Mouse (Mus musculus) cerebellum, adult 11-12 months (tissue): ENCODE measurements at regions not wholly inside any gene's neighbourhood (a gene's known extent, or its start where the extent isn't known, plus 50 kb on each side); places are given as distances from the start of the nearest gene placed in this dataset.

ENCODE experiments used
- DNase-seq: peaks from one replicate; pipeline ENCODE4 v3.0.0; 2022

DNA sequence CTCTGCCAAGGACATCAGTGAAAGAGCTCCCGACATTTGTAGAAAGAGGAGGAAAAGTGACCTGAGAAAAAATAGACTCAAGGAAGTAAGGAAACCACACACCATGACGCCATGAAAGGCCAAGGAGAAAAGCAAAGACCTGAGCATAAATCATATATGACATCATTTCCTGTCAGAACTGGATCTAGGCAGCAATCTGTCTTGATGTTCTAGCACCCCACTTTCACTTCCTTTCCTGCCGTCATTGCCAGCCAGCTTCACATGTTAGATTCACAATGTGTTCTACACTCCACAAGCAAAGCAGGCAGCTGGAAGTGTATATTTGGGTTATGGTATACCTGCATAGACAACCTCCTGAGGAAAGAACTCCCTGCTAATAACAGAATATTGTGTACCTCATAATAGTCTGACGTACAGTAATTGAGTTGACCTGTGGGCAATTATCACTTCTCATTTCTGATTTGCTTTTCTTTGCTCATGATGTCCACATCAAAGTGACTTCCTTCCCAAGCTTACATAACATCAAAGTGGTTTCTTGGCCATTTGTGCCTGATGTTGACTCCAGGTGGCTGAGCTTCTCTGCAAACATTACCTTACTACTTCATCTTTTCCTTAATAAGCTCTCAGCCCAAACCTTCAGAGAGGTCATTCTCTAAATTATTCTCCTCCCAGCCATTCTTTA, 633.6 kb upstream of the Adgrl2 start:
- no peak for DNase-seq

DNA sequence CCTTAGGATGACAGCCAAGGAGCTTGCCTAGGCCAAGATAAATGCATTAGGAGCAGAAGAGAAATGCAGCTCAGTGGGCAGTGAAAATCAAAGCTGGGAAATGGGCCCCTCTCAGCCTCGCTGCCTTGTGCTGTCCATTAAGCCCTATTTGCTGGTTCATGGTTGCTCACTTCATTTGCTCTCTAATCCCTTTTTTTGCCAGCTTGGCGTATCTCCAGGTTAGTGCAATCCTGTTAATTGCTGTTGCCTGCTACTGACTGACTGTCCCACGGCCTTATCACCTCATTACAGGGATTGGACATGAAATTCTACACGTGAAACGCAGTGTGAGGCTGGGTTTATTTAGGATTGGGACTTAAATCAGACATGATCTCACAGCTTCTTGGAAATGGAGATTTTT, 613.5 kb upstream of the Adgrl2 start:
- no peak for DNase-seq

DNA sequence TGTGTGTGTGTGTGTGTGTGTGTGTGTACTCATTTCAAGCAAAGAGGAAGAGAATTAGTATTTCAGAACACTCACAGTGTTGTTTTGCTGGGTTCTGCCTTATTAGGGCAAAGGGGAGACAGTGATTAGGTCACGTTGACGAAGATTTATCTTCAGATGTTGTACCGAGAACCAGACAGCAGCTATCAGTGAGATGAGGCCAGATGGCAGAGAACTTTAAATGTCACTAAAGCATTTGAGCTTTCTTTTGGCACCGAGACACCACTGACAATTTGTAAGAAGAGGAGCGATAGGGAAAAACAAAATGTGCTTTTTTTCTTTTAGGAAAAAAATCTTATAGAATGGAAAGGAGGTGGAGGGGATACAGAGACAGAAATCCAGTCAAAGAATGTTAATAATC, 610.9 kb upstream of the Adgrl2 start:
- DNase-seq: no peak

DNA sequence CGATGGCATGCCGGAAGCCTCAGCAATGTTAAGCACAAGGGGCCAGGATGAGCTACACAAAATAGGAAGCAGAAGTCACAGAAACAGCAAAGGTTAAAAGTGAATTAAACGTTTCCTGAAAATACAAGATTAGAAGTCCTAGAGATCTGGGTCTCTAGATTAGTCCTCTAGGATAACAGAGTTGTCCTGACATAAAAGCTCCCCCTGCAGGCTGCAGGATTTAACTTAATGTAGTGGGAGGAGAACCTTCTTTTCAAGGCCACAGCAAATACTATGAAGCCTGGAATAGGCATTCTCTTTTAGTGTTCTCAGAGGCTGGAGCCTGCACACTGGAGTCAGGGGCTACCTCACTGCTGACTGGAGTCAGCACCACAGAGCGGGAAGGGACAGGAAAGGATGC, 604.1 kb upstream of the Adgrl2 start:
- no peak for DNase-seq

DNA sequence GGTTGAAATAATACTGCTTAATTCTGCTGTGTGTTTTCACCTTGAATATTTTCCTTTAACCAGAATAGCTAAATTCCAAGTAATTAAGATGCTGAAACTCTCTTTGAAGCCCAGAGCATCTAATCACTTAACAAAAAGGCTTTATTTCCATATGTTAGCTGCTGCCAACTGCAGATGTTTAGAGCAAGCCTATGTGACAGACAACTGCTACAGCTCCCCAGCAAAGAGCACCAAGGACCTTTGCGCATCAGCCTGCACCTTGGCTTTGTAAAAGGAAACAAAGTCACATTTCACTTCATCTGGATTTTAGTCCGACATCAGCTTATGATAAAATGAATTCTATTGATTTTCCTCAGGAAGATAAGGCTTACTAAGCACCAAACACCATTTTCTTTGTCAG, 595.4 kb upstream of the Adgrl2 start:
- no peak for DNase-seq

DNA sequence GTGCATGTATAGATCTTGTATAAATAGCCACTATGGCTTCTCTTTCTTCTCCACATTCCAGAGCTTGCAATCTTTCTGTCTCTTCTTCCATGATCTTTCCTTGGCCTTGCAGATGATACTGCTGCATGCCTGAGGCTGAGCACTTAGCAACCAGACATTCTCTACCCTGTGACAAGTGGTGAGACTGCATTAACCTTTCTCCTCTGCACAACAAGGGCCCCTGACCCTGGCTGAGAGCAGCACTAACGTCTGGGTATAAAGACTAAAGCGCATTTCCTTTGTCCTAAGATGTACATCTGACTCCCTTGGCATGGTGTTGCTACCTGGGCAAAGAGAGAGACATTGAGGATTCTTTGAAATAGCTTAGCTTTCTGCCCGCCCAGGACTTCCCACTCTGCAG, 590.8 kb upstream of the Adgrl2 start:
- DNase-seq: no peak

DNA sequence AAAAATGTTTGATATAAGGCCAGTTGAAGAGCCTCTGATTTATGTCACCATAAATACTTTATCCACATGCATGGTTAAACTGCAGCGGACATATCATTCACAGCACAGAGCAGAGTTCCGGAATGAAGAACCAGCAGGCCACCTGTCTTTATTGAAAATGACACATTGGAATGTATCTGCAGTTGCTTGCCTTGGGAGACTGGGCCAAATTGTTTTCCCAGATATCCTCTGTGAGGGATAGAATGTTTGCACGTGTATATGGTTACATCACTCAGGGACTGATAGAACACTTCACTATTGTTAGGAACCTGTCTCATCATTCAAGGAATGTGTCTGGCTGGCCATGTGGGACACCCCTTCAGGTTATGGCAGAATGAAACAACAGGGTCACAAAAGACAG, 585.3 kb upstream of the Adgrl2 start:
- DNase-seq: no peak

DNA sequence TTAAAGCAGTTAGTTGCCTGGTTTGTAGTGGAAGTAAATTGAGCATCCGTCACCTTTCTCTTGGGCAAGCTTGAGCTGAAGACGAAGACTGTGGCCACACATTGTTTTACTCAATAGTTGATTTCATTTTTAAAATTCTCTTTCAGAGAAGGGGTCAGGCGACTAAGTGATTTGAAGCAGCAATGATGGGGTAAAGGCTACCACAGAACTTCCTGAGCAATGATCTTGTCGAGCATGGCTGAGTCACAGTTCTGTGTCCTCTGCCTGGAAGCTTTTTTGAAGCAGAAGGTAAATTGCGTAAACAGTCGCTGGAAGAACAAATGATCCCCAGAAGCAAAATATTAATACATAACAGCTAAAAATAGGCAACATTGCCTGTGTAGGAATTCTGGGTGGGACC, 576.5 kb upstream of the Adgrl2 start:
- no peak for DNase-seq

DNA sequence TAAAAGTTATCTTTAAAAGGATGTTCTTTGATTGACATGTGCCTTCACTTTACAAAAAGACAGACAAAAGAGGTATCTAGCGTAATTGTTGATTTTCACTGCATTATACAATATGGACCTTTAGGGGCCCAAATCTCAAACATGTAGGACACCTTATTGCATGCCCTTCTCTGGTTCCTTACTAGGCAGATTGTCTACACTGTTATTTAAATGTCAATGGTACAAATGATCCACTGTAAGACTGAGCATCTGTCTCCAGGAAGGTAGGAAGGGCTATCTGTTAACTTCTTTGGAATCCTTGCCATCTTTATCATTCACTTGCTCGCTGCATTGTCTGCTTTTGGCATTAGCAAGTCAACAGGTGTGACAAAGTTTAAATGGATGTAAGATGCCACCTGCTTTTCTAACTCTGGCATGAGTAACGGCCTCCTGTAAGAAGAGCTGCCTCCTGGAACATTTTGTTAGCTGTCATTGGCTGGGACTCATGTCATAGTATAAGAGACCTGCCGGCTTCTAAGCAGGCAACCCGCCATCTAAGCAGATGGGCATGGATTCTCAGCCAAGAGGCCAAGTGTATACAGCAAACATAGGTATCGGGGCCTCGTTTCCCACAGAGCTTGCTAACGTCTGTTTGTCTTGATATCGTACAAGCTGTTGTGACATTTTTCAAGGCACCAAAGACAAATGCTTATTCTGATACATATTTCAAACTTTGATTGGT, 560.0 kb upstream of the Adgrl2 start:
- DNase-seq: peak; percentile 90

DNA sequence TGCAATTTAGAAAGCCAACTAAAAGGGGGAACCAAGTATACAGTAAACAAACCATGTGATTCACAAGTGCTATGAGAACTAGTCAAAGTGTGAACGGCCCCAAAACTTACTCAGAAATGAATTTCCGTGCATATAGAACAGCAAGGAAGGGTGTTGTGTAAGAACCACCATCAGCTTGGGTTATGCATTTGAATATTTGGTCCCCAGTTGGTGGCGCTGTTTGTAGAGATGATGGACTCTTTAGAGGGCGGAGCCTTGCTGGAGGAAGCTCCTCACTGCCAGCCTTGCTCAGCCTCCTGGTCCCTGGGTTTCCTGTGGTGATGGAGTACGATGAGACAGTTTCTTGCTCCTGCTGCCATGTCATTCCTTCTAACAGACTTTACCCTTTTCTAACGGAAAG, 556.7 kb upstream of the Adgrl2 start:
- DNase-seq: no peak

DNA sequence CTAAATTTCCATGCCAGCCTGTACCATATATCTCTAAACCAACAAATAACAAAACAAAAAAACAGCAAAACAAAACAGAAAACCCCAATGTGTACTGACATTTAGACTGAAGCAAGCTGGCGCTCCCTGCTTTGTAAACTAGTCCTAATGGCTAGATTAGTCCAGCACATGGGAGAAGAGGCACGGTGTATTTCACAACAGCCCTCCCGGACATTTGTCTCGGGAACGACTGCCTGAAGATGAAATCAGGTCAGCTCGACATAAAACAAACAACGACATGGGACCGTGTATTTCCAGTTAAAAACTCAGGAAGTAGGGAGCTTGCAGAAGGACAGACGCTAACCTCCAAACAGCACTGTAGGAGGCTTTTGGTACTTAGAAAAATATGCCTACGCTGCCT, 555.9 kb upstream of the Adgrl2 start:
- DNase-seq: no peak

DNA sequence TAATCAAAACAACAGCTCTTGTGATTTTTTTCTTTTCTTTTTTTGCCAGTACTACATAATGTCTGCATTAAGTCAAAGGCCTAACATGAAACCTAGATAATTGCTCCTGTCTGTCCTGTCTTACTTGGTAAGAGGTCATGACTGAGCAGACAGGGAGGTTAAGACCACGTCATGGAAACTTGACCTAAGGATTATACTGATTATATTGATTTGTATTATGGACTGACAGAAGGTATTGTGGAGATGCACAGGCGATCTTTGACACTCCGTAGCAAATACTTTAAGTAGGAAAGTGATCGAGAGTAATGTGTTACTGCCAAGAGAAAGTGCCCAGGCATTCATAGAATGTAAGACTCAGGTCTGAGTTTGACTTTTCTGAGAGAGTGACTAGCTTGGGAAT, 543.8 kb upstream of the Adgrl2 start:
- no peak for DNase-seq

DNA sequence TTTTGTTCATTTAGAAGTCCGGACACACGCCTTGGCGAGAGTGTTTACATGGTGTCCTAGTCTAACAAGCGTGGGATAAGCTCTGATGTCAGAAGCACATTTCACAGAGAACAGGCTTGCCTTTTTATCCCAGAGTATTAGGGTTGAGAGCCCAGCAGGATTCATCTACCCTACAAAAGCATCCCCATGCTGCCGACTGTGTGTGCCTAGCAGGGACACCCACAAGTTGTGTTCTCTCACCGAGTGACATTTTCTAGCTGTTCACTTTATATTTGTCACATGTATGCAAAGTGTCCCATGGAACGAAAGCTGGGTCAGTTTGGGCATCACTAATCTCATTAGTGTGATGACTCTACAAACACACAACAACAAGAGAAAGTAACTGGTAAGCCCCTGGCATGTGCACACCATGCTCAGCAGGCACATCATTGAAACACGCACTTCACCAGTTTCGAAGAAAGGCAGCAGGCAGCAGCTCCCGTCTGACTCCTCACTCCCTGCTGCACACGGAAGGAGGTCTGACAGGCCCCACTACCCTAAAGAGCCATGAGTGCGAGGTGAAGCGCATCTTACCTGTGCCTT, 539.8 kb upstream of the Adgrl2 start:
- DNase-seq: no peak

DNA sequence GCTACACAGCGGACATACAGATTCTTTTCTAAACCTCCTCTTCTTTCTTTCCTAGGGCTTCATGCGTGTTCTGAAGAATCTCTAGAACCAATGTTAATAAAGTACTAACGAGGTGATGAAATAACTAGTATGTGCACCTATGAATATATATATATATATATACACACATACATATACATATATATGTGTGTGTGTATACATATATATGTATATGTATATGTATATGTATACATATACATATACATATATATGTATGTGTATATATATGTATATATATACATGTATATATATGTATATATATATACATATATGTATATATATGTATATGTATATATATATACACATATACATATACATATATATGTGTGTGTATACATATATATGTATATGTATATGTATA, 536.2 kb upstream of the Adgrl2 start:
- DNase-seq: no peak

DNA sequence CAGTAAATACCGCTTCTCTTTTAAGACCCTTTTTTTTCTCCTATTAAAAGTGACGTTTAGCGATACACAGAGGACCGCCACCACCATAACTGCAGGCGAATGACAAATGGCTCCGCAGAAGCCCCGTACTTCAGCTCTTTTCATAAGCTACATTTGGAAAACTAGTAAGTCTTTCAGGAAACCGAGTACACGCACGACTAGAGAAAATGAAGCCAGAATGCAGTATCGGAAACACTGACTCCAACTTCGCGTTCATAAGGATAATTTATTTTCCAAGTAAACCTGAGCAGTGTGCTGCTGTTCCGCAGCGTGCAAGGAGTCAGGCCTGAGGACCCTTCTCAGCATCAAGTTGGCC, 529.2 kb upstream of the Adgrl2 start:
- no peak for DNase-seq

DNA sequence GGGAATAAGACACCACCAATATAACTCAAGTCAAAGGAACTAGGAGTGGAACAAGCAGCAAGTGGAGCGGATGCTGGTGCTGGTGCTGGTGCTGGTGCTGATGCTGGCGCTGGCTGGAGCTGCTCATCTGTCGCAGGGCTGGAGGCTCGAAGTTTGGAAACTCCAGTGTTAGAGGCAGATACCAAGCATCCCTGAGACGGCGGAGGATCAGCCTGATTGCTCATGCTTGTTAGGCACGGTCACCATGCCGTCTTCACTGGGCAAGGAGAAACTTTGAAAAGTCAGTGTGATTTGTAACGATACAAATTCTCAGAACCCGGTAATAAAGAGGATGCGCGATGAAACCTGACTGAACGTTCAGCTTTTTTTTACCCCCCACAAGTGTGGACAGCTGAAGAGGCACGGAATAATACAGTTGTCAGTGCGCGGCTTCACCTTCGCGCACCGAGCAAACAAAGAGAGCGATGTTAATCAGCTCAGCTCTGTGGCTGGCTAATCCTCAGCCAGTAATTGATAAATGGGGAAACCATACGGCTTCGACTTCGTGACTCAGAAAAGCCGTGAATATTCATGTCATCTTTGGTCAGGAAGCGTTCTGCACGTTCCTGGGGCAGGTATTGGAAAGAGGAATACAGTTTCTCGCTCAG, 528.7 kb upstream of the Adgrl2 start:
- DNase-seq: no peak

DNA sequence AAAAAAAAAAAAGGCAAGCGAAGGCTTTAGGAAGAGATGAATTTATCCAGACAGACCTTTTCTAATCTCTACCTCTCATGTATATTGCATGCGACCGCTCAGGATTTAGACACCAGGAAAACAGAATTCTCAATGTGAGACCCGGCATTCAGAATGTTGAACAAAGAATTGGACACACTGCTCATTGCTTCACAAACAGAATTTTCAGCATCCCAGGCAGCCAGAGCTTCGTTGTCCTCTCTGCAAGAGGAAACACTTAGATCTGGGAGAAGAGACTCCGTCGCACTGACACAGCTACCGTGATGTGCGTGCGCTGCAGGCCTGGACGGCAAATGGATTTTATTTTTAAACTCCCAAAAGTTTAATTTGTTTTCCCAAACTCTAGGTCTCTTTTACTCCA, 527.2 kb upstream of the Adgrl2 start:
- no peak for DNase-seq

DNA sequence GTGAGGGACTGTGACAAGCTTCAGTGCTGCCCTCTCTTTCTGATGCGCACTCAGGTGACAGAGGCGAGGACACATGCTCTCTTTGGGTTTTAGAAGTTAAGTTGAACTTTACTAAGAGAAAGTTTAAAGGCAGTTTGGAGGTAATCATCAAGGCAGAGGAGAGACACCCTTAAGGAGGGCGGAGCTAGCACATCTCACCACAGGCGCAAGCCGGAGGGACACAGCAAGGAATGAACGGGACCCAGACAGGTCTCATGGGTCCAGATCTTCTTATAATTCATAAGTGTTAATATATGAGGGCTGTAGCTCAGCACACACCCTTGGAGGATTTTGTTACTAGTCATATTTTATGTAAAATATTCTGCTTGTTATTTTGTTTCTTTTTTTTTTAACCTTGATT, 518.8 kb upstream of the Adgrl2 start:
- no peak for DNase-seq

DNA sequence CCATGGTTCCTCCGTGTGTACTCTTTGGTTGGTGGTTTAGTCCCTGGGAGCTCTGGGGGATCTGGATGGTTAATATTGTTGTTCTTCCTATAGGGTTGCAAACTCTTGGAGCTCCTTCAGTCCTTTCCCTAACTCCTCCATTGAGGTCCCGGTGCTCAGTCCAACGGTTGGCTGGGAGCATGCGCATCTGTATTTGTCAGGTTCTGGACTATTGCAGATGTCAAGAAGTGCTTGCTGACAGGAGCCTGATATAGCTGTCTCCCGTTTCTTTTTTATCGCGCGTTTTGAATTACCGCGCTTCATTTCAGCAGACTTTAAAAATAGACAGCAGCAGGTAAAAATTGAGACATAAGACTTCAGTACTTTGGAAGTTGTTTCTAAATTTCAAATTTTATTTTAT, 518.3 kb upstream of the Adgrl2 start:
- no peak for DNase-seq

DNA sequence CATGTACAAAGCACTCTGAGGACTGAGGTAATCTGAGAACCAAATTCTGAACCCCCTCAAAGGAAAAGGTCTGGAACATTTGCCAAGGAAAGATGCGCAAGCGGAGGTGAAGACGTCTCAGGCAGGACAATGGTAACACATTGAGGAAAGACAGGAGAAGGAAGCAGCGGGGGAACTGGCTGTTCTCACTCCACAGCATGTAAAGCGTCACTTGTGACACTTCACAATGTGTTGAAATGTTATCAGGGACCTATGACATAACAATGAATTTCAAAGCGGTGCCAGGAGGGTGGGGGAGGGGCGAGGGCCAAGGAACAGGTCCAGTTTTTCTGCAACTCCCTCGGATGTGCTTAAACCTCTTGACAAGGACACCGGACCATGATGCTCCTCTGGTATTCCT, 515.3 kb upstream of the Adgrl2 start:
- DNase-seq: no peak

DNA sequence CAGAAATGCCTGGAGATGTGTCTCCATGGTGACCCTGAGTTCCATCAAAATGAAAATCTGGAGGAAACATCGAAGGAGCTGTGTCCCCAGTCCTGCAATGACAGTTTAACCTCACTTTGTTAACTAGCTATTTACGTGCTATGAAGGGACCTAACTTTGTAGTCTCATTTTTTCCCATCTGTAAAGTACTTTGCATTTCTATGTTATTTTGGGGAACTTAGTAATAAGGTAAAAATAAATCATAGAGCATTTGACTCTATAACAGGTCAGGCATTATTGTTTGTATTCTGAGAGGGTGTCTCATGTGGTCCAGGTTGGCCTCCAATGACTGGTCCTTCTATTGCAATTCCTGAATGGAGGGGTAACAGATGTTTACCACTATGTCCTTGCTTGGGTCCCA, 513.6 kb upstream of the Adgrl2 start:
- no peak for DNase-seq

DNA sequence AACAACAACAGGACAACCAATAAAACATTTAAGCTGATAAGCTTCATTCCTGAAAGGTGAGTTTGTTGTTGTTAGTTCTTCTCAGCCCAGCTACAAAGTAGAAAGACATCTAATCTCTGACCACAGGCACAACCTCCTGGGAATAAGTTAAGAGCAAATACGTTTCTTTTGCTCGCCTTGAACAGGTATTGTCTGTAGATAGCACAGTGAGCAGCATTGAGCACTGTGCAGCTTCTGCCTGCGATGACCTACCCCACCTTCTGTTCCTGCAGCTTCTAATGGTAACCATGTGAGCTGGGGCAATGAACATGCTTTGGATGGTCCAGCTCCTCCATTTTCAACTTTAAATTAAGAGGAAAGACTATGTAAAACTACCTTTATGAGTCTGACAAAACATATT, 509.8 kb upstream of the Adgrl2 start:
- no peak for DNase-seq

DNA sequence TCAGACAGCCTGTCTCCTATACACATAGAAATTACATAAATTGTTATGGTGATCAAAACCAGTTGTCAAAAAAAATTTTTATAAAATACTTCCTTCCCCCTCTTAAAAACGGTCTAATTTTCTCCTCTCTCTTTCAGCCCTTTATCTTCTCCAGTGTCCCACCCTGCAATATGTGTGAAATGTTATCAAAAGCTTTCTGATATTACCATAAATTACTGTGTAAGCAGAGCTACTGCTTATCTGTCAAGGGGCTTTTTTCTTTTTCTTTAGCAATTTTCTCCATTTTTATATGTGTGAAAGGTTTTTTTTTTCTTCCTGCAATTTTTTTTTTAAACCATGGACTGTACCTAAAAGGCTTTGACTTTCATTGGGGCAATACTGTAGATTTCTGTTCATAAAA, 508.4 kb upstream of the Adgrl2 start:
- DNase-seq: no peak

DNA sequence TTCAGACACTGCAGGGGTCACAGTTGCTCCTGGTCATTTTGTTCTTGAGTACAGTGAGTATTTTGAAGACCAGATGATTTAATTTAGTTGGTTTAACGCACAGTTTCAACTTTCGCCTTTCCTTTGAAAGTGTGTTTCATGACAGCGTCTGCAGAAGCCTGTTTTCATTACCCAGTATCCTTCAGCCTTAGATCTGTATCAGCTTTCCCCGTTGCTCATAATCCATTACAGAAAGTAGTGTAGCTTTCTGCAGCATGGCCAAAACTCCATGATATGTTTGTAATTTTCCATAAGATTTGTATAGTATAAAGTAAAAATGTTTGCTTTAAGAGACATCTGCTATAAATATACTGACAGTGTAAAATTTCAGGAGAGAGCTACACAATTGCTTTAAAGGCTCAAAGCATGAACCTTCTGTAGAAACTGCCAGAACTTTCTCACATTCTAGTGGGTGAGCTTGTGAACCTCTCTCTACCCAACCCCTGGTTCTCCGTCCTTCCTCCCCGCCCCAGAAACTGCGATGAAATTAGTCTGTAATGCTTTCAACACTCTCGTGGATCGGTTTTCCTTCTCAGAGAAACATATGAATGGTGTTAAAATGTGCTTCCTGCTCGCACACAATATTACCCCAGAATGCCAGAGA, 506.6 kb upstream of the Adgrl2 start:
- DNase-seq: no peak
